Mouse (Mus musculus) CH12.LX (cell line): Measurements from ENCODE around the gene Gnptab. TPM values are rescaled to one million over a fixed set of nuclear protein-coding genes. Genes with fewer than 3 reads are reported as not detected.
A peak's percentile ranks its signal among the peaks of the same experiment; 100 is the strongest.

ENCODE experiments used
- DNase-seq: peaks from one replicate; pipeline ENCODE4 v3.0.0-alpha.2; 2013; ENCODE audit errors: extremely low read depth
- H3K27ac ChIP-seq: 2 replicates; pipeline ENCODE4 v1.5.1; 2012; ENCODE audit warnings: low read depth, mild to moderate bottlenecking, control low read depth, moderate library complexity; ENCODE audit not compliant: insufficient read depth
- H3K27me3 ChIP-seq: replicated peaks from 2 replicates; pipeline ENCODE3; 2012; ENCODE audit warnings: inconsistent platforms
- H3K36me3 ChIP-seq, 2 experiments: replicated peaks in 1 of 2; 2 replicates each; pipeline versions ENCODE3 to v1.6.1; 2012; ENCODE audit warnings: inconsistent platforms in 1 of 2, low read length in 1 of 2, mild to moderate bottlenecking in 1 of 2, mixed read lengths in 1 of 2, moderate library complexity in 1 of 2; ENCODE audit not compliant: control insufficient read depth in 1 of 2, insufficient read depth in 1 of 2
- H3K4me1 ChIP-seq, 2 experiments: 2 replicates each; pipeline ENCODE4 v1.6.1; 2012; ENCODE audit warnings: inconsistent platforms in 1 of 2, moderate library complexity in 1 of 2; ENCODE audit not compliant: insufficient read depth in 2 of 2, control insufficient read depth in 1 of 2
- H3K4me2 ChIP-seq: 2 replicates; pipeline ENCODE4 v1.6.1; 2012; ENCODE audit warnings: low read depth, mild to moderate bottlenecking, control low read depth; ENCODE audit not compliant: poor library complexity, insufficient read depth, severe bottlenecking
- H3K4me3 ChIP-seq, 3 experiments: fragments of 150-350 bp in 1 of 3; sonication (generic) in 1 of 3; replicated peaks in 1 of 3; 2 replicates each; pipeline versions ENCODE3 to v1.5.1; 2011 to 2012; ENCODE audit warnings: low read depth in 2 of 3, low read length in 2 of 3, mild to moderate bottlenecking in 2 of 3, moderate library complexity in 2 of 3, control low read depth in 1 of 3, improper control_type of control experiment in 1 of 3, inconsistent platforms in 1 of 3, mixed read lengths in 1 of 3; ENCODE audit not compliant: poor library complexity in 1 of 3
- H3K79me2 ChIP-seq: replicated peaks from 2 replicates; pipeline ENCODE4 v1.6.1; 2012; ENCODE audit warnings: mild to moderate bottlenecking, moderate library complexity; ENCODE audit not compliant: control insufficient read depth, poor library complexity, insufficient read depth, severe bottlenecking; ENCODE audit errors: extremely low read depth
- H3K9ac ChIP-seq: 2 replicates; pipeline ENCODE4 v1.6.1; 2012; ENCODE audit warnings: low read depth, mild to moderate bottlenecking, control low read depth, moderate library complexity; ENCODE audit not compliant: insufficient read depth
- H3K9me3 ChIP-seq: replicated peaks from 2 replicates; pipeline ENCODE3; 2012; ENCODE audit warnings: low read length, inconsistent platforms, mixed read lengths
- BHLHE40 ChIP-seq: IDR thresholded peaks from 2 replicates; pipeline ENCODE4 v1.6.1; 2011; ENCODE audit warnings: mild to moderate bottlenecking, low read depth, low read length, improper control_type of control experiment
- CHD2 ChIP-seq: IDR thresholded peaks from 2 replicates; pipeline ENCODE4 v1.6.1; 2011; ENCODE audit warnings: low read length, improper control_type of control experiment
- CTCF ChIP-seq, 2 experiments: IDR thresholded peaks in 1 of 2; conservative IDR thresholded peaks in 1 of 2; 2 replicates each; pipeline ENCODE4 v1.5.1; 2011 to 2012; ENCODE audit warnings: low read depth in 2 of 2, low read length in 2 of 2, improper control_type of control experiment in 1 of 2, inconsistent platforms in 1 of 2, mild to moderate bottlenecking in 1 of 2, moderate library complexity in 1 of 2
- E2F4 ChIP-seq: IDR thresholded peaks from 2 replicates; pipeline ENCODE4 v1.6.1; 2011; ENCODE audit warnings: low read depth, low read length, improper control_type of control experiment; ENCODE audit not compliant: insufficient replicate concordance
- ELF1 ChIP-seq: IDR thresholded peaks from 2 replicates; pipeline ENCODE4 v1.6.1; 2014; ENCODE audit warnings: low read depth, mild to moderate bottlenecking, inconsistent platforms, low read length, improper control_type of control experiment
- EP300 ChIP-seq: IDR thresholded peaks from 2 replicates; pipeline ENCODE4 v1.6.1; 2011; ENCODE audit warnings: low read length, improper control_type of control experiment
- ETS1 ChIP-seq: conservative IDR thresholded peaks from 2 replicates; pipeline ENCODE4 v1.6.1; 2012; ENCODE audit warnings: low read depth, mild to moderate bottlenecking, inconsistent platforms, low read length, improper control_type of control experiment, moderate library complexity
- GABPA ChIP-seq: IDR thresholded peaks from 2 replicates; pipeline ENCODE4 v1.6.1; 2012; ENCODE audit warnings: low read depth, low read length, improper control_type of control experiment, inconsistent platforms; ENCODE audit not compliant: insufficient replicate concordance
- IRF4 ChIP-seq: IDR thresholded peaks from 2 replicates; pipeline ENCODE4 v1.6.1; 2014; ENCODE audit warnings: low read depth, mild to moderate bottlenecking, inconsistent platforms, low read length, improper control_type of control experiment
- JUN ChIP-seq: IDR thresholded peaks from 2 replicates; pipeline ENCODE4 v1.6.1; 2011; ENCODE audit warnings: low read depth, mild to moderate bottlenecking, low read length, improper control_type of control experiment, moderate library complexity; ENCODE audit not compliant: insufficient read depth
- JUND ChIP-seq: conservative IDR thresholded peaks from 2 replicates; pipeline ENCODE4 v1.6.1; 2011; ENCODE audit warnings: low read depth, low read length, improper control_type of control experiment
- KAT2A ChIP-seq: IDR thresholded peaks from 2 replicates; pipeline ENCODE4 v1.6.1; 2012; ENCODE audit warnings: low read length, improper control_type of control experiment, inconsistent platforms; ENCODE audit not compliant: insufficient replicate concordance
- MAFK ChIP-seq: IDR thresholded peaks from 2 replicates; pipeline ENCODE4 v1.6.1; 2011; ENCODE audit warnings: low read length, improper control_type of control experiment; ENCODE audit not compliant: insufficient replicate concordance
- MAX ChIP-seq: IDR thresholded peaks from 2 replicates; pipeline ENCODE4 v1.6.1; 2011; ENCODE audit warnings: low read length, improper control_type of control experiment
- MAZ ChIP-seq: IDR thresholded peaks from 2 replicates; pipeline ENCODE4 v1.6.1; 2012; ENCODE audit warnings: low read depth, mild to moderate bottlenecking, inconsistent platforms, low read length, improper control_type of control experiment, moderate library complexity
- MEF2A ChIP-seq: IDR thresholded peaks from 2 replicates; pipeline ENCODE4 v1.6.1; 2014; ENCODE audit warnings: low read depth, mild to moderate bottlenecking, inconsistent platforms, low read length, improper control_type of control experiment, borderline replicate concordance
- MXI1 ChIP-seq: IDR thresholded peaks from 2 replicates; pipeline ENCODE4 v1.6.1; 2011; ENCODE audit warnings: mild to moderate bottlenecking, low read depth, low read length, improper control_type of control experiment
- MYC ChIP-seq: IDR thresholded peaks from 2 replicates; pipeline ENCODE4 v1.6.1; 2011; ENCODE audit warnings: low read depth, mild to moderate bottlenecking, improper control_type of control experiment, low read length
- NELFE ChIP-seq: IDR thresholded peaks from 2 replicates; pipeline ENCODE4 v1.6.1; 2011; ENCODE audit warnings: low read depth, low read length, improper control_type of control experiment
- NRF1 ChIP-seq: IDR thresholded peaks from 2 replicates; pipeline ENCODE4 v1.6.1; 2014; ENCODE audit warnings: low read depth, mild to moderate bottlenecking, inconsistent platforms, low read length, improper control_type of control experiment, moderate library complexity
- PAX5 ChIP-seq: IDR thresholded peaks from 2 replicates; pipeline ENCODE4 v1.6.1; 2012; ENCODE audit warnings: low read length, inconsistent platforms, mixed read lengths
- POLR2A ChIP-seq: IDR thresholded peaks from 2 replicates; pipeline ENCODE4 v1.6.1; 2011; ENCODE audit warnings: low read depth, mild to moderate bottlenecking, improper control_type of control experiment, low read length
- POLR2AphosphoS2 ChIP-seq: IDR thresholded peaks from 2 replicates; pipeline ENCODE4 v1.6.1; 2011; ENCODE audit warnings: low read depth, low read length, improper control_type of control experiment
- RAD21 ChIP-seq: IDR thresholded peaks from 2 replicates; pipeline ENCODE4 v1.6.1; 2011; ENCODE audit warnings: low read depth, mild to moderate bottlenecking, low read length, improper control_type of control experiment, moderate library complexity
- RCOR1 ChIP-seq: conservative IDR thresholded peaks from 2 replicates; pipeline ENCODE4 v1.6.1; 2012; ENCODE audit warnings: low read depth, mild to moderate bottlenecking, inconsistent platforms, low read length, improper control_type of control experiment
- SIN3A ChIP-seq: IDR thresholded peaks from 2 replicates; pipeline ENCODE4 v1.6.1; 2012; ENCODE audit warnings: low read length, improper control_type of control experiment, inconsistent platforms
- SMC3 ChIP-seq: IDR thresholded peaks from 2 replicates; pipeline ENCODE4 v1.6.1; 2011; ENCODE audit warnings: low read depth, low read length, improper control_type of control experiment
- TCF12 ChIP-seq: IDR thresholded peaks from 2 replicates; pipeline ENCODE4 v1.6.1; 2014; ENCODE audit warnings: low read depth, mild to moderate bottlenecking, inconsistent platforms, low read length, improper control_type of control experiment
- USF1 ChIP-seq: IDR thresholded peaks from 2 replicates; pipeline ENCODE4 v1.6.1; 2014; ENCODE audit warnings: low read depth, mild to moderate bottlenecking, inconsistent platforms, low read length, improper control_type of control experiment
- USF2 ChIP-seq: conservative IDR thresholded peaks from 2 replicates; pipeline ENCODE4 v1.6.1; 2011; ENCODE audit warnings: low read depth, low read length, improper control_type of control experiment
- ZC3H11A ChIP-seq: IDR thresholded peaks from 2 replicates; pipeline ENCODE4 v1.6.1; 2012; ENCODE audit warnings: low read depth, mild to moderate bottlenecking, inconsistent platforms, low read length, improper control_type of control experiment
- ZKSCAN1 ChIP-seq: IDR thresholded peaks from 2 replicates; pipeline ENCODE4 v1.6.1; 2012; ENCODE audit warnings: low read depth, inconsistent platforms, low read length, improper control_type of control experiment, borderline replicate concordance
- ZMIZ1 ChIP-seq: IDR thresholded peaks from 2 replicates; pipeline ENCODE4 v1.6.1; 2012; ENCODE audit warnings: low read depth, mild to moderate bottlenecking, inconsistent platforms, low read length, improper control_type of control experiment
- ZNF384 ChIP-seq: IDR thresholded peaks from 2 replicates; pipeline ENCODE4 v1.6.1; 2012; ENCODE audit warnings: low read depth, low read length, improper control_type of control experiment, inconsistent platforms
- dilution Hi-C: fragments of 300-500 bp; cut with MboI; formaldehyde crosslinking; loops from 2 replicates; pipeline ENCODE4 v1.14.3; 2020; ENCODE audit warnings: low sequenced_read_pairs; ENCODE audit not compliant: extremely low pct_unique_long_range_greater_than_20kb, extremely low pct_ligation_motif_present
- in situ Hi-C: fragments of 300-500 bp; cut with MboI; formaldehyde crosslinking; loops from 3 replicates; pipeline ENCODE4 v1.14.3; 2019; ENCODE audit warnings: low sequenced_read_pairs, low pct_ligation_motif_present, low pct_unique_long_range_greater_than_20kb, mixed read lengths
- polyA plus RNA-seq: library from polyadenylated mRNA; unstranded; fragments of >175 nt; gene quantifications from 2 replicates; pipeline ENCODE4 v1.2.1, GENCODE M21; 2012; ENCODE audit warnings: low read depth; ENCODE audit not compliant: insufficient read length
- total RNA-seq, 2 experiments: library from RNA; depleted of rRNA; stranded (reverse); fragments of 300-350 nt in 1 of 2; fragments of >200 nt in 1 of 2; gene quantifications; 2 replicates each; pipeline ENCODE4 v1.2.3; 2012 to 2014

The Gnptab gene
- total and polyA plus RNA-seq, 3 experiments, result 13.2 to 38.2 (median 18.0) TPM

DNA sequence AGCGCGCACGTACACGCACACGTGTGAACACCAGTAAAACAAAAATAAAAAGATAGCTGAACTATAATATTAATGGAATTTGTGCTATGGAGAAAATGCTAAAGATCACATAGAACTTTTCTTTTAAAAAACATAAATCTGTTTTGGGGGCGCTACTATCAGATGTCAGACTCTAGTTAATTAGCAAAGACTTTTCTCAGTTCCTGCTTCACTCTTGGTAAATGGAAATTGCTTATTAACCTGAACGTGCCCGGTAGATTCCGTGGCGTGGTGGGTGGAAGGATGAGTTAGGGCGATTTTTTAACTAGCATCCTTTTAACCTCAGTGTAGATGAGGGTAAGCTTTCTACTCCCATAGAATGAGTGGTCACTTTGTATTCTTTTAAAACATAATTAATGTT is 6.4 kb downstream of the Gnptab start:
- no peaks in the 10 kb centered on the region for H3K9me3 ChIP-seq
- dilution Hi-C loops (no loop called here), in situ Hi-C loops (no loop called here)
- no peaks in the 10 kb centered on the region for H3K27me3 ChIP-seq
- peak; percentile 50; the same call in 1 of the 2 replicates for TF ChIP-seq IRF4
- no peak for TF ChIP-seq GABPA
- TF ChIP-seq BHLHE40, result peak; percentile 83
- no peak for TF ChIP-seq POLR2AphosphoS2
- TF ChIP-seq ZKSCAN1, result no peak
- TF ChIP-seq EP300, result peak; percentile 72
- no peak for TF ChIP-seq USF1
- no peak for TF ChIP-seq RCOR1
- no peak for TF ChIP-seq ELF1
- TF ChIP-seq NRF1, result no peak
- no peak for TF ChIP-seq CHD2
- no peak for TF ChIP-seq POLR2A
- TF ChIP-seq SMC3, result no peak
- TF ChIP-seq MAZ, result no peak
- no peak for TF ChIP-seq MEF2A
- TF ChIP-seq SIN3A, result no peak
- no peak for TF ChIP-seq ZNF384
- no peak for TF ChIP-seq TCF12
- 0 out of 2 replicates have a peak, but pooled peaks have one; percentile 16 for TF ChIP-seq MAX
- TF ChIP-seq CTCF (conservative IDR thresholded peaks at IDR 0.05 in 1 of 2, IDR thresholded peaks at IDR 0.05 in 1 of 2; ENCODE audit: low read depth in 2 of 2, low read length in 2 of 2), result no peak
- TF ChIP-seq MAFK, result no peak
- no peak for TF ChIP-seq PAX5
- no peak for TF ChIP-seq NELFE
- TF ChIP-seq E2F4, result no peak
- 0 out of 2 replicates have a peak, but pooled peaks have one; percentile 14 for TF ChIP-seq MYC
- TF ChIP-seq RAD21, result no peak
- peak; percentile 22; the same call in 1 of the 2 replicates for TF ChIP-seq ETS1
- no peak for TF ChIP-seq ZMIZ1
- no peak for TF ChIP-seq JUN
- TF ChIP-seq MXI1, result no peak
- no peak for TF ChIP-seq USF2
- TF ChIP-seq ZC3H11A, result no peak
- TF ChIP-seq KAT2A, result no peak
- TF ChIP-seq JUND, result no peak
- H3K4me1 ChIP-seq, result peaks cover 29 to 71% of the 10 kb centered on the region in 2 experiments
- no peak overlapping the region for H3K27ac ChIP-seq
- no peak overlapping the region for H3K4me3 ChIP-seq
- H3K36me3 ChIP-seq, result no peaks in the 10 kb centered on the region
- H3K79me2 ChIP-seq, result peaks cover 53% of the 10 kb centered on the region
- no peak for DNase-seq
- no peak overlapping the region for H3K9ac ChIP-seq
- peak overlapping the region; percentile 65; the same call in 1 of the 2 replicates for H3K4me2 ChIP-seq
